Mouse (Mus musculus): ENCODE results near the gene Cdc5l.

DNA sequence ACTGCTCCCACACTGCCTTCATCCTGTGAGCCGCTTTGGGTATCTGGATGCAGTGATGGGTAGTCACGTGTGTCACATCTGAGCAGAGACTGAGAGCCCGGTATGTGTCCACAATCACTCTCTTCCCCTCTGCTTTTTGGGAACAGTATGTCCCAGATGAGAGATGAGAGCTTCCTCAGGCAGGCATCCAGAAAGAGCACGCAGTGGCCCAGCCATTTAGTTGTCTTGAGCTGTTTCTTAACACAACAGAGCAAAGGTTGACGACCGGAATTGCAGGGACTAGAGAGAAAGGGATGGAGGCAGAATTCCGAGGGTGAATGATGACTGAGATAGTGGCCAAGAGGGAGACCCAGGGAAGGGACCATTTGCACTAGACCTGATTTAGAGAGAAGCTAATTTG lies 68.7 kb downstream of the Cdc5l start:
- TF ChIP-seq CTCF (IDR thresholded peaks at IDR 0.05; ENCODE audit: low read depth, low read length) (no peak), POLR2A (IDR thresholded peaks at IDR 0.05; ENCODE audit: insufficient read depth, low read length) (no peak)
